Mouse (Mus musculus): ENCODE results near the gene Cyld.

- TF ChIP-seq CTCF (IDR thresholded peaks at IDR 0.05; ENCODE audit: low read depth, low read length) (no peak), POLR2A (IDR thresholded peaks at IDR 0.05; ENCODE audit: extremely low read depth, insufficient read depth, low read length) (no peak)
These were observed 3.5 kb upstream of the Cyld start for GRCm38 (mm10) chr8:88693376-88693775.
